Mouse (Mus musculus) midbrain, embryonic 15.5 days (tissue): Measurements from ENCODE around the gene Ticam1. TPM values are rescaled to one million over a fixed set of nuclear protein-coding genes. Genes with fewer than 3 reads are reported as not detected.
"Not testable (repeated sequence)": the region's sequence is repeated elsewhere in the genome, so short reads cannot be mapped to it uniquely, and the experiment has no call there.

Source experiments
- ATAC-seq: fragments of 200-750 bp; cut with Nextera tagmentation; replicated peaks from 2 replicates; pipeline ENCODE4 v1.8.0; 2017; ENCODE audit warnings: moderate TSS enrichment
- H3K27ac ChIP-seq: fragments of 300-500 bp; sonication (generic); 2 replicates; pipeline ENCODE4 v1.5.1; 2015; ENCODE audit warnings: mild to moderate bottlenecking, inconsistent platforms
- H3K27me3 ChIP-seq: fragments of 300-500 bp; sonication (generic); replicated peaks from 2 replicates; pipeline ENCODE4 v1.6.1; 2015; ENCODE audit warnings: inconsistent platforms
- H3K36me3 ChIP-seq: fragments of 300-500 bp; sonication (generic); replicated peaks from 2 replicates; pipeline ENCODE4 v1.6.1; 2015; ENCODE audit warnings: inconsistent platforms
- H3K4me1 ChIP-seq: fragments of 300-500 bp; sonication (generic); 2 replicates; pipeline ENCODE4 v1.6.1; 2015; ENCODE audit warnings: inconsistent platforms
- H3K4me2 ChIP-seq: fragments of 300-500 bp; sonication (generic); 2 replicates; pipeline ENCODE4 v1.6.1; 2015; ENCODE audit warnings: inconsistent platforms, mild to moderate bottlenecking, moderate library complexity
- H3K4me3 ChIP-seq: fragments of 300-500 bp; sonication (generic); 2 replicates; pipeline ENCODE4 v1.5.1; 2015; ENCODE audit warnings: mild to moderate bottlenecking, inconsistent platforms
- H3K9ac ChIP-seq: fragments of 300-500 bp; sonication (generic); 2 replicates; pipeline ENCODE4 v1.6.1; 2015; ENCODE audit warnings: mild to moderate bottlenecking, inconsistent platforms
- H3K9me3 ChIP-seq: fragments of 300-500 bp; sonication (generic); 2 replicates; pipeline ENCODE4 v1.6.1; 2016; ENCODE audit warnings: inconsistent platforms
- WGBS: fragments of 180-500 bp; shearing (Covaris S2); methylation state at CpG from one replicate; pipeline ENCODE4 v1.1.7; 2015; ENCODE audit warnings: mixed read lengths; 5-methylcytosine and 5-hydroxymethylcytosine counted together
- polyA plus RNA-seq: library from polyadenylated mRNA; unstranded; fragments of >200 nt; fragmentation: Nextera tagmentation; extraction: Ambion mirVana; gene quantifications from 2 replicates; pipeline ENCODE4 v1.2.1, GENCODE M21; 2015

Gene Ticam1
- polyA plus RNA-seq, 1 experiment from 2014 or later, result 1.2 TPM

DNA sequence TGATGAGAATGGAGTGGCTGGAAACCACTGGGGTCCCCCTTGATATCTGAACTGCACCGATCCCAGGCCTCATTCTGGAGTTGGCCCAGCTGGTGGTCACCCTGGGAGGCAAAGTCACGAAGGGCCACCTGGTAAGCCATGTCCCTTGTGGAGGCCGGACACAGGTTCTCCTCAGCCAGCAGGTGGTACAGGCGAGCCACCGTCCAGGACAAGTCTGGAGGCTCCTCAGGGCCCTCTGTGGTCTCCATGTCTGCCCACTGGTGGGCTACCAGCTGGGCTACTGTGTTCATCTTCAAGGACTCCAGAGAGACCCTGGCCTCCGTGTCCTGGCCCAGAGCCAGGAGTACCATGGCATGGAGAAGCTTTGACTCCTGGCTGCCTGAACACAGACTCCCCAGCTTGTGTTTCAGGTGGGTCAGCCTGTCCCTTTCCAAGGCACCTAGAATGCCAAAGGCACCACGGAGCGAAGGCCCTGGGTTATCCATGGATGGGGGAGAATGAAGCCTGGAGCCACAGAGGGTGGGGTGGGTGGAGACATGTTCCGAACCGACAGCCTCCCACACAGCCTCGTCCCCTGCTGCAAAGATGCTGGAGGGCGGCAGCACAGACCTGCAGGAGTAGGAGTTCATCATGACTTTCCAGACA is 4.9 kb downstream of the Ticam1 start:
- H3K36me3 ChIP-seq, result no peaks in the 10 kb centered on the region
- WGBS, result 87% methylated on average over 12 of the region's 12 CpGs
- no peak overlapping the region for H3K27ac ChIP-seq
- no peaks in the 10 kb centered on the region for H3K27me3 ChIP-seq
- no peak overlapping the region for H3K4me3 ChIP-seq
- H3K9me3 ChIP-seq, result no peaks in the 10 kb centered on the region
- H3K4me1 ChIP-seq, result peaks cover 20% of the 10 kb centered on the region
- no peak for ATAC-seq
- H3K9ac ChIP-seq, result no peak overlapping the region
- H3K4me2 ChIP-seq, result no peak overlapping the region

DNA sequence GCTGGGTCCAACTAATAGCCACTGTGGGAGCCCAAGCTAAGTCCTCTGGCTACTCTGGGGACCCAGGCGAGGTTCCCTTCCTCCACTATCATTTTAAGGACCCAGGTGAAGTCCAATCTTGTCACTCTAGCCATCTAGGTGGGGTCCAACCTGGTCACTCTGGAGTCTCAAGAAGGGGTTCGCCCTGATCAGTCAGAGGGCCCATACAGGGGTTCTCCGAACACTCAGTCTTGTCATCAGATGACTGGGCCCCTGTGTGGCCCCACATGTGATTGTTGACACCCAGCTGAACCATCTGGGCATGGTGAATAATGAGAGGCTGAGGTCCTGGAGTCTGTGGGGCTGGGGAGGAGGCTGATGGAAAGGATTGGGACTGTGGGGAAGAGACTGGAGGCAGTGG is 6.8 kb downstream of the Ticam1 start:
- ATAC-seq, result peak; percentile 18
- Histone ChIP-seq H3K9me3 (no peaks in the 10 kb centered on the region), H3K27me3 (no peaks in the 10 kb centered on the region), H3K4me1 (peaks cover 12% of the 10 kb centered on the region), H3K9ac (peak overlapping the region; percentile 41; the same call in 1 of the 2 replicates), H3K36me3 (0 out of 2 replicates have a peak, but pooled peaks cover 4% of the 10 kb centered on the region), H3K27ac (peak overlapping the region; percentile 81), H3K4me3 (peak overlapping the region; percentile 40), H3K4me2 (peak overlapping the region; percentile 73)
- 77% methylated on average over 3 of the region's 3 CpGs for WGBS

DNA sequence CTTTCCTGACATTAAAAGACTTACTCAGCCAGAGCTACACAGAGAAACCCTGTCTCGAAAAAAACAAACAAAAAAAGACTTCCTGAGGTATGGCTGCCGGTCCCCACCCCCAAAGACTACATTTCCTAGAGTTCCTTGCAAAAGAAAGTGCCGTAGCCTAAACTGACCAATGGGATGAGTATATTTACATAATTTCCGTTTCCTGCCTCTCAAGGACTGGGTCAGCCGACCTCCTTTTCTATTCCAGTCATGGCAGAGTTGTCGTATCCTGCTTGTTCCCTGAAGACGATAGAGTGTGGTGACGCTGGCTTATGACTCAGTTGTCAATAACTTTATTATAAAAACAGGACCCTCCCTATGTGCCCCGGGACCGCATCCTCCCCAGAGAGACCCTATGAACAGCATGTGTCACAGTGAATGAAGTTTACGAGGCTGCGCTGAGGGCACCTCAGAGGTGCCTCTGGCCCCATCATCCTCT is 7.4 kb downstream of the Ticam1 start:
- H3K9me3 ChIP-seq, result no peaks in the 10 kb centered on the region
- H3K27me3 ChIP-seq, result no peaks in the 10 kb centered on the region
- ATAC-seq, result peak; percentile 88
- H3K9ac ChIP-seq, result peak overlapping the region; percentile 41
- peak overlapping the region; percentile 40 for H3K4me3 ChIP-seq
- 22% methylated on average over 12 of the region's 12 CpGs for WGBS
- H3K27ac ChIP-seq, result peak overlapping the region; percentile 81
- H3K4me1 ChIP-seq, result peaks cover 12% of the 10 kb centered on the region
- 0 out of 2 replicates have a peak, but pooled peaks cover 4% of the 10 kb centered on the region for H3K36me3 ChIP-seq
- peak overlapping the region; percentile 73 for H3K4me2 ChIP-seq

DNA sequence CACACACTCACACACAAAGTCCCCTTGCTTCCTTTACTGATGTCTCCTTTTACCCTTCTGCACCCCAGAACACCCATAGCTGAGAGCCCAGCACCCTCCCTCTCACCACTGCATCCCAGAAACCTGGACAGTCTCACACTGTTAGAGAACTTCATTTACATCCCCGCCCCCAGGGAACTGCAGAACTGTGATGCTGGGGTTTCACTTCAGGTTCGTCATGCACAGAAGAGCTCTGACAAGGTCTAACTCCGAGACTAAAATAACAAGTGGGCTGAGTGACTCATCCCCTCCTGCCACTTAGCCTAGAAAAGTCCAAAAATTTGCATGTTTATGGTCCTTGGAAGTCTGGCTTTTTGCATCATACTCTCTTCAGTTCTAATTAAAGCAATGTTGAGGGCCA is 10.3 kb downstream of the Ticam1 start:
- H3K27ac ChIP-seq, result no peak overlapping the region
- H3K4me1 ChIP-seq, result peaks cover 28% of the 10 kb centered on the region
- WGBS, result 71% methylated on average over 3 of the region's 3 CpGs
- 0 out of 2 replicates have a peak, but pooled peaks cover 12% of the 10 kb centered on the region for H3K36me3 ChIP-seq
- H3K4me2 ChIP-seq, result no peak overlapping the region
- no peak overlapping the region for H3K4me3 ChIP-seq
- H3K9me3 ChIP-seq, result no peaks in the 10 kb centered on the region
- no peak for ATAC-seq
- no peak overlapping the region for H3K9ac ChIP-seq
- H3K27me3 ChIP-seq, result no peaks in the 10 kb centered on the region

DNA sequence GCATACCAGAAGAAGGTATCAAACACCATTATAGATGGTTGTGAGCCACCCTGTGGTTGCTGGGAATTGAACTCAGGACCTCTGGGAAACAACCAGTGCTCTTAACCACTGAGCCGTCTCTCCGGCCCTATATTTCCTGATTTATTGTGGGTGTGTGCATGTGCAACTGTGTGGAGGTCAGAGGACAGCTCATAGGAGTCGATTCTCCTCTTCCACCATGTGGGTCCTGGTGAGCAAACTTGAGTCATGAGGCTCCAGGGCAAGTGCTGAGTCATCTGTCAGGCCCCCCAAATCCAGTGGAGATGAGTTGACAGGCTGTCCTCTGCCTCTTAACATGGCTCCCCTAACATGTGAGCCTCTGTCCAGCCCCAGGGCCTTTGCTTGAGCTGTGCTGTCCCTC is 10.7 kb downstream of the Ticam1 start:
- Histone ChIP-seq H3K9ac (no peak overlapping the region), H3K4me3 (no peak overlapping the region), H3K27me3 (no peaks in the 10 kb centered on the region), H3K36me3 (0 out of 2 replicates have a peak, but pooled peaks cover 15% of the 10 kb centered on the region), H3K4me1 (peaks cover 32% of the 10 kb centered on the region), H3K4me2 (no peak overlapping the region), H3K9me3 (no peaks in the 10 kb centered on the region), H3K27ac (no peak overlapping the region)
- whole genome bisulfite sequencing, result 92% methylated on average over 3 of the region's 3 CpGs
- no peak for ATAC-seq

DNA sequence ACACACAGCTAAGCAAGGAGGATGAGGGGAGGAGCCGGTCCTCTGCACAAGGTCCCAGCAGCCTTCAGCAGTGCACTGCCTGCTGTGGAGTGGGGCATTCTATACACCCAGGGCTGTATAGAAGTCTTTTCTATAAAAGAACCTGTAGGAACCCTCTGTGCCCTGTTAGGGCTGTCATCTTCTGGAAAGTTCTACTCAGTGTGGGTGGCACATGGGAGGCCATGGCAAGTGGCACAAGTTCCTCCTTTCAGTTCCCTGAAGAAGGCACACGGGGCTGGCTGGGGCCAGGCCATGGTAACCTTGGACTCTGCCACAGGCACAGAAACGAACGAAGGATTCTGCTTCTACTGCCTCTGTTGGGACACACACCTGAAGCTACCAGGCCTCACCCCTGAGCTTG is 11.6 kb downstream of the Ticam1 start:
- 0 out of 2 replicates have a peak, but pooled peaks cover 15% of the 10 kb centered on the region for H3K36me3 ChIP-seq
- WGBS, result 97% methylated on average over 4 of the region's 4 CpGs
- ATAC-seq, result no peak
- H3K9me3 ChIP-seq, result no peaks in the 10 kb centered on the region
- no peaks in the 10 kb centered on the region for H3K27me3 ChIP-seq
- H3K4me3 ChIP-seq, result no peak overlapping the region
- no peak overlapping the region for H3K9ac ChIP-seq
- H3K4me1 ChIP-seq, result peaks cover 40% of the 10 kb centered on the region
- no peak overlapping the region for H3K27ac ChIP-seq
- H3K4me2 ChIP-seq, result no peak overlapping the region

DNA sequence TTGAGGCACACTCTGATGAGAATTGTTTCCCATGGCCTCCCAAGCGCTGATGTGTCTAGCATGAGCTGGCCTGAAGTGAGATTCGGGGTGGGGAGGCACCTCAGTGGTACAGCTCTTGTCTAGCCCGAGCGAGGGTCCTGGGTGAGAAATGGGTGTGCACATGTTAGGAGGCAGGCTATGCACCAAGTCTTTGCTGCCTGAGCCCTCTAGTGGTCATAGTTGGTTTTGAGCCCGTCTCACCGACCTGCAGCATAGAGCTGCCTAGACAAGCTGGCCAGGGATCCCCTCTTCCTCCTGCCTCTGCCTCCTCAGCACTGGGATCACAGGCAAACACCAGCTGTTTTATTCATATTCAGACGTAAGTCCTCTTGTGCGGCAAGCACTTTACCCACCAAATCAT is 12.6 kb downstream of the Ticam1 start:
- Histone ChIP-seq H3K36me3 (peaks cover 17% of the 10 kb centered on the region; the same call in 1 of the 2 replicates), H3K4me3 (no peak overlapping the region), H3K9ac (no peak overlapping the region), H3K27ac (no peak overlapping the region), H3K4me1 (peaks cover 43% of the 10 kb centered on the region), H3K9me3 (no peaks in the 10 kb centered on the region), H3K4me2 (no peak overlapping the region), H3K27me3 (no peaks in the 10 kb centered on the region)
- WGBS, result 18% methylated on average over 8 of the region's 8 CpGs
- peak; percentile 70 for ATAC-seq

DNA sequence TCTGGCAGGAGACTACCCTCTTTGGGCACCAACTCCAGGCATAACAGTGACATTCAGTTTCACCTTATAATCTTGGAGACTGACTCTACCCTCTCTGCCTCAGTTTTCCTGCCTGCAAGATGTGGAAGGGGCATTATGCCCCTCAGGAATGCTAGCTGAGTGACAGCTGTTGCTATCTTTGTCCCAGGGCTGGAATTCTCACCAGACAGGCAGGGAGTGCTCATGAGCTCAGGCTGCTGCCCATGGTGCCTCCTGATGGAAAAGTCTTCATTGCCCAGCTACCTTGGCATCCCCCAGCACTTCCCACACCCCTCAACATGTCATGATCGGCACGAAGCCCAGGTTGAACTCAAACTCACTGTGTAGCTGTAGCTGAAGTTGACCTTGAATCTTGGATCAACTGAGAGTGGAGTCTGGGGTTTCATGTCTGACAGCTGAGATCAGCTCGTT is 13.9 kb downstream of the Ticam1 start:
- Histone ChIP-seq H3K9ac (no peak overlapping the region), H3K4me1 (peaks cover 52% of the 10 kb centered on the region), H3K4me2 (no peak overlapping the region), H3K9me3 (no peaks in the 10 kb centered on the region), H3K27me3 (no peaks in the 10 kb centered on the region), H3K27ac (no peak overlapping the region), H3K36me3 (peaks cover 17% of the 10 kb centered on the region; the same call in 1 of the 2 replicates), H3K4me3 (no peak overlapping the region)
- 87% methylated on average over 3 of the region's 3 CpGs for WGBS
- ATAC-seq, result no peak

DNA sequence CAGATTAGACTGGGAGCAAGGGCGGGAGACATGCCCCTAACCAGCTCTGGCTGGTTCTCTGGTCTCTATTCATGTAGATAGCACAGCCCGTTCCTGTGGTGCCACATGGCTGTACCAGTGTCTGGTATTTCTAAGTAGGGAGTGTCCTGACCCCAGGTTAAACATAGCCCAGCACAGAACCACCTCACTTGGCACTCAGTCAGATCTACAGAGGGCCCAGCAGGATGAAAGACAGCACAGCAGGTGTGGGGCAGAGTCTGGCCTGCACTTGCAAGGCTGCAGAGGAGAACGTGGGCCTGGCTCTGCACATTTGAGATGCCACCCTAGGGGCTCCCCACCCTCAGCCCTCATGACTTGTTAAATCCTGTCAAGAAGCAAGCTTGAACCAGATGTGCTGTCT is 15.4 kb downstream of the Ticam1 start:
- no peak overlapping the region for H3K4me3 ChIP-seq
- H3K9ac ChIP-seq, result no peak overlapping the region; the same call in 1 of the 2 replicates
- peaks cover 57% of the 10 kb centered on the region for H3K4me1 ChIP-seq
- H3K27me3 ChIP-seq, result no peaks in the 10 kb centered on the region
- no peaks in the 10 kb centered on the region for H3K9me3 ChIP-seq
- ATAC-seq, result no peak
- no peak overlapping the region for H3K4me2 ChIP-seq
- peaks cover 17% of the 10 kb centered on the region; the same call in 1 of the 2 replicates for H3K36me3 ChIP-seq
- H3K27ac ChIP-seq, result no peak overlapping the region
- 81% methylated on average over 3 of the region's 3 CpGs for WGBS

DNA sequence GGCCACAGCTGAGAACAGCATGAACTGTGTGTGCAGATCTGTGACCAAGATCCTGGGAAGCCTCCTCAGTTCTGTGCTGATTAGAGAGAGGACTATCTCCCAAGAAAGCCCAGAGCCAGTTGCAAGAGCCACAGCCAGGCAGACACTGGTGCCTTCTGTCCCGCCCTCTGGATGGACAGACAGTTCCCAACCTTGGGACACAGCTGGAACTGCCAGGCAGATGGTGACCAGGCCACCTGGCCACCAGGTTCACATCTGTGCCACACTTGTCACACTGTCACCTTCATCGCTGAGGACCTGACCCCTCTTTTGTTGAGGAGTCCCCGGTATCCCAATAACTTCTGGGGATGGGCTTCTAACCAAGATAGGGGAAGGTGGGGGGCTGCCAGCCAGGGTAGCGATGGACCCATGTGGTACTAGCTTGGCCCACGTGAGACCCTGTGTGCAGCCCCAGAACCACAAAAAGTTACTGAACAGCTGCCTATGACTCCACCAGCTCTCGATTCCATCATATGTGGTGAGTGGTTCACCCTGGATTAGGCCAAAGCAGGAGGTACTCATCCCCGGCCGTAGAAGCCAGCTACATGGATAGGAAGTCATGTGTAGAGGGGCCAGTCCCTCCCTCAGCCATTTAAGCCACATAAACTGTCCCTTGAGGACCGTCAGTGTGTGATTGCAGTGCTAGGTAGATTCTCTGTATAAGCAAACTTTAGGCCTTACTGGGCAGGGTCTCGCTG is 17.1 kb downstream of the Ticam1 start:
- 0 out of 2 replicates have a peak overlapping the region, but pooled peaks have one; percentile 17 for H3K4me2 ChIP-seq
- 91% methylated on average over 10 of the region's 10 CpGs for WGBS
- no peaks in the 10 kb centered on the region for H3K27me3 ChIP-seq
- no peak overlapping the region for H3K9ac ChIP-seq
- H3K9me3 ChIP-seq, result no peaks in the 10 kb centered on the region
- H3K36me3 ChIP-seq, result peaks cover 13% of the 10 kb centered on the region; the same call in 1 of the 2 replicates
- H3K27ac ChIP-seq, result no peak overlapping the region
- no peak overlapping the region for H3K4me3 ChIP-seq
- peaks cover 68% of the 10 kb centered on the region for H3K4me1 ChIP-seq
- no peak for ATAC-seq

DNA sequence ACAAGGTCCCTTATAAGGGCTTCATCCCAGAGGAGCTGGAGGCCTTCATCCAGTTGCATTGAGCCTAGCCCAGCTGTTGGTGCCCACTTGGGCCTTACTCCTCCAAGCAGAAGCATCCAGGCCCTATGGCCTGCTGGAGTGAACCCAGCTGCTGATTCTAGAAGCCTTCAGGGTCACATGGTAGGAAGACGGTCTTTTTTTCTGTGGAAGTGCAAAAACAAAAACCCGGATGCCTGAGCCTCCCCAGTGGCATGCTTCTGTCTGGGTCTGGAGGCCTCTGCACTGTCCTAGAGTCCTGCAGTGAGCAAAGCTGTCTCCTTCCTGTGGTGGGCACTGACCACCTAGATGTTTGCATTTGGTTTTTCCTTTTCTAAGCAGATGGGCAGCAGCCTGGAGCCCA is 17.8 kb downstream of the Ticam1 start:
- not testable (repeated sequence) for H3K9ac ChIP-seq, H3K27me3 ChIP-seq, H3K27ac ChIP-seq, H3K9me3 ChIP-seq, ATAC-seq
- Histone ChIP-seq H3K4me1 (peaks cover 66% of the 10 kb centered on the region), H3K4me3 (0 out of 2 replicates have a peak overlapping the region, but pooled peaks have one; percentile 3), H3K4me2 (0 out of 2 replicates have a peak overlapping the region, but pooled peaks have one; percentile 17), H3K36me3 (peaks cover 13% of the 10 kb centered on the region; the same call in 1 of the 2 replicates)
- 78% methylated on average over 2 of the region's 2 CpGs for WGBS

DNA sequence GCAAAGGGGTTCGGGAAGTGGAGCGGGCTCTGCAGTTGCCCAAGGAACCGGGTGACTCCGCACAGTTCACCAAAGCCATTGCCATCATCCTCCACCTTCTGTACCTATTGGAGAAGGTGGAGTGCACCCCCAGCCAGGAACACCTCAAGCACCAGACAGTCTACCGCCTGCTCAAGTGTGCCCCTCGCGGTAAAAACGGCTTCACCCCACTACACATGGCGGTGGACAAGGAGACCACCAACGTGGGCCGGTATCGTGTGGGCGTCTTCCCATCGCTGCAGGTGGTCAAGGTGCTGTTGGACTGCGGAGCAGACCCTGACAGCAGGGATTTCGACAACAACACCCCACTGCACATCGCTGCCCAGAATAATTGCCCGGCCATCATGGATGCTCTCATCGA is 18.3 kb downstream of the Ticam1 start:
- H3K9ac ChIP-seq, H3K27ac ChIP-seq, ATAC-seq, H3K27me3 ChIP-seq, H3K9me3 ChIP-seq: not testable (repeated sequence)
- 94% methylated on average over 19 of the region's 19 CpGs for WGBS
- peaks cover 13% of the 10 kb centered on the region; the same call in 1 of the 2 replicates for H3K36me3 ChIP-seq
- H3K4me3 ChIP-seq, result peak overlapping the region; percentile 69; the same call in 1 of the 2 replicates
- H3K4me1 ChIP-seq, result peaks cover 65% of the 10 kb centered on the region
- peak overlapping the region; percentile 99; the same call in 1 of the 2 replicates for H3K4me2 ChIP-seq
